Mouse (Mus musculus): ENCODE results near the gene Uggt2. TPM values are rescaled to one million over a fixed set of nuclear protein-coding genes. Genes with fewer than 3 reads are reported as not detected.

Gene Uggt2
- total RNA-seq (2014; rRNA removed; ENCODE audit: low replicate concordance) (2.7 and 5.2 TPM in 2 replicates), polyA plus RNA-seq (2015; fragmentation: Nextera tagmentation; extraction: Ambion mirVana) (4.5 and 8.1 TPM in 2 replicates)

DNA sequence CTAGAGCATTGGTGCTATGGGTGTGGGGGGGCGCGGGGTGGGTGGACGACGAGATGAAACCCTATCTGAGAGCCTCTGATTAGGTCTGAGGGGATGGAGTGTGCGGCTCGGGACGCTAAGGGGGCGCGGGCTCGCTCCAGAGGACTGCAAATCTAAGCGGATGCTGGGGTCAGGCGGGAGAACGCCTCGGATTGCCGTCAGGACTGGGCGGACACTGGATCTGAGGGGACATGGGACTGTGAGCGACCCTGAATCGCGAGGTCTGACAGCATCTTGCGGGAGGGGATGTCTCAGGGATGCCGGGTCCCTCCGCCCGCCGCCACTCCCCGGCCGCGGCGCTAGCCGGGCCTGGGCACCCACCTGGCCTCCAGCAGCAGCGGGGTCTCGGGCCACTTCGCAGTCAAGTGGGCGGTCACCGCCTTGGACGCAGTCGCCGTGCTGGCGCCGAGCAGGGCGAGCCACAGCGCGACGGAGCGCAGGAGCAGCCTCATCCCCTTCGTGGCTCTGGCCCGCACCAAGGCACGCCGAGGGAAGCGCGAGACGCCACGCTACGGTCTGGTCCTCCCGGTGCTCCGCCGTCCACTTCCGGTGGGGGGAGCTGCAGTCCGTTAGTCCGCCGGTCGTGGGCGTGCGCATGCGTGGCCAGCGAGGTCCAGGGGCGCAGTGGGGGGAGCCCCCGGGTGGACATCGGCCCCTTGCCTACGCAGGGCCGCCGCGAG, at the start of gene Uggt2:
Gene Uggt2, minus strand, starts transcription at position 580 of the 719 bp plus-strand sequence.
- peak; percentile 90 for ATAC-seq (ENCODE audit: insufficient read depth, low read depth)
- peak; percentile 55 for TF ChIP-seq CTCF (IDR thresholded peaks at IDR 0.05; ENCODE audit: low read depth)
- no peak for TF ChIP-seq EP300 (IDR thresholded peaks at IDR 0.05; ENCODE audit: low read depth)
- H3K9me3 ChIP-seq (replicated peaks; ENCODE audit: control insufficient read depth, low read length): no peaks in the 10 kb centered on the region
- H3K4me1 ChIP-seq (ENCODE audit: control insufficient read depth, insufficient read depth): 0 out of 2 replicates have a peak, but pooled peaks cover 4% of the 10 kb centered on the region
- peak; percentile 66 for DNase-seq (ENCODE audit: low spot score)
- no peak within 1 kb of the TSS for H3K27ac ChIP-seq (ENCODE audit: low read depth)
- H3K36me3 ChIP-seq (replicated peaks; ENCODE audit: control insufficient read depth, insufficient read depth, low read length): no peaks in the 10 kb centered on the region
- H3K9ac ChIP-seq (replicated peaks; ENCODE audit: low read depth, low read length): peak within 1 kb of the TSS; percentile 62
- WGBS: 1% methylated on average over 69 of the region's 72 CpGs
- H3K27me3 ChIP-seq (ENCODE audit: control insufficient read depth, insufficient read depth, low read length): no peaks in the 10 kb centered on the region
- peak within 1 kb of the TSS; percentile 98 for H3K4me2 ChIP-seq (ENCODE audit: low read depth, low read length)
- H3K4me3 ChIP-seq (ENCODE audit: low read depth, low read length): peak within 1 kb of the TSS; percentile 69

DNA sequence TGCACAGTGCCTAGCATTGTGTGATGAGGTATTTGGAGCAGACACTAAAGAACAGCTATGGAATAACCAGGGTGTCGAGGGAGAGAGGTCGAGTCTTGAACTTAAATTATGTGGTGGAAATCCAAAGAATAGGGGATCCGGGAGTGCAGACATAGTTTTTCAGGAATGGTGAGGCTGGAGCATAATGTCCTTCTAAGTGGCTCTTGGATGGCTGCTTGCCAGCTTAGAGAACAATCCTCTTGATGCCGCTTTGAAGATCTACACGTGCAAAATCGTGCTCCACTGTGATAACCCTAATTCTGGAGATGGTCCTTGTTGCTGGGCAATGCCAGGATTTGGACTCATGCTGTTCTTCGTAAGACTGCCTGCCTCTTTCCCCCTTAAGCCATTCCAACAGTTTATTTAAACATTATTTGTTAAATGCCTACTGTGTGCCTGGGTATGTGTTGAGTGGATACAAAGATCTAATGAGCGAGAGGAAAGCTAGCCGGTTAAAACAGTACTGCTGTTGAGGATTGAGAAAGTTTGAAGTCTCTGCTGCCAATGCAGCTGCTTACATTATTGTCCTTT, 40.2 kb upstream of the Uggt2 start:
- ATAC-seq (ENCODE audit: insufficient read depth, low read depth) (no peak), DNase-seq (ENCODE audit: low spot score) (no peak)
- H3K27me3 ChIP-seq (ENCODE audit: control insufficient read depth, insufficient read depth, low read length): peaks cover 63% of the 10 kb centered on the region
- peak overlapping the region; percentile 98 for H3K4me2 ChIP-seq (ENCODE audit: low read depth, low read length)
- peaks cover 10% of the 10 kb centered on the region for H3K4me1 ChIP-seq (ENCODE audit: control insufficient read depth, insufficient read depth)
- TF ChIP-seq CTCF (IDR thresholded peaks at IDR 0.05; ENCODE audit: low read depth) (no peak), EP300 (IDR thresholded peaks at IDR 0.05; ENCODE audit: low read depth) (no peak)
- peak overlapping the region; percentile 65; the same call in 1 of the 2 replicates for H3K4me3 ChIP-seq (ENCODE audit: low read depth, low read length)
- no peaks in the 10 kb centered on the region for H3K36me3 ChIP-seq (replicated peaks; ENCODE audit: control insufficient read depth, insufficient read depth, low read length)
- no peak overlapping the region for H3K27ac ChIP-seq (ENCODE audit: low read depth)
- H3K9me3 ChIP-seq (replicated peaks; ENCODE audit: control insufficient read depth, low read length): no peaks in the 10 kb centered on the region
- H3K9ac ChIP-seq (replicated peaks; ENCODE audit: low read depth, low read length): no peak overlapping the region
- WGBS: 36% methylated on average over 9 of the region's 9 CpGs

DNA sequence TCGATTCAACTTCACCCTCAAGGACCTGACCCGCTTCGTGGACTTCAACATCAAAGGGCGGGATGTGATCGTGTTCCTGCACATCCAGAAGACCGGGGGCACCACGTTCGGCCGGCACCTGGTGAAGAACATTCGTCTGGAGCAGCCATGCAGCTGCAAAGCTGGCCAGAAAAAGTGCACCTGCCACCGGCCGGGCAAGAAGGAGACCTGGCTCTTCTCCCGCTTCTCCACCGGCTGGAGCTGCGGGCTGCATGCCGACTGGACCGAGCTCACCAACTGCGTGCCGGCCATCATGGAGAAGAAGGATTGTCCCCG, 39.5 kb upstream of the Uggt2 start:
- H3K27me3 ChIP-seq (ENCODE audit: control insufficient read depth, insufficient read depth, low read length): peaks cover 63% of the 10 kb centered on the region
- H3K27ac ChIP-seq (ENCODE audit: low read depth): no peak overlapping the region
- ATAC-seq (ENCODE audit: insufficient read depth, low read depth) (no peak), DNase-seq (ENCODE audit: low spot score) (no peak)
- H3K4me1 ChIP-seq (ENCODE audit: control insufficient read depth, insufficient read depth): peaks cover 10% of the 10 kb centered on the region
- WGBS: 2% methylated on average over 20 of the region's 20 CpGs
- H3K9ac ChIP-seq (replicated peaks; ENCODE audit: low read depth, low read length): no peak overlapping the region
- peak overlapping the region; percentile 98 for H3K4me2 ChIP-seq (ENCODE audit: low read depth, low read length)
- H3K36me3 ChIP-seq (replicated peaks; ENCODE audit: control insufficient read depth, insufficient read depth, low read length): no peaks in the 10 kb centered on the region
- TF ChIP-seq CTCF (IDR thresholded peaks at IDR 0.05; ENCODE audit: low read depth) (no peak), EP300 (IDR thresholded peaks at IDR 0.05; ENCODE audit: low read depth) (no peak)
- H3K9me3 ChIP-seq (replicated peaks; ENCODE audit: control insufficient read depth, low read length): no peaks in the 10 kb centered on the region
- H3K4me3 ChIP-seq (ENCODE audit: low read depth, low read length): peak overlapping the region; percentile 65

DNA sequence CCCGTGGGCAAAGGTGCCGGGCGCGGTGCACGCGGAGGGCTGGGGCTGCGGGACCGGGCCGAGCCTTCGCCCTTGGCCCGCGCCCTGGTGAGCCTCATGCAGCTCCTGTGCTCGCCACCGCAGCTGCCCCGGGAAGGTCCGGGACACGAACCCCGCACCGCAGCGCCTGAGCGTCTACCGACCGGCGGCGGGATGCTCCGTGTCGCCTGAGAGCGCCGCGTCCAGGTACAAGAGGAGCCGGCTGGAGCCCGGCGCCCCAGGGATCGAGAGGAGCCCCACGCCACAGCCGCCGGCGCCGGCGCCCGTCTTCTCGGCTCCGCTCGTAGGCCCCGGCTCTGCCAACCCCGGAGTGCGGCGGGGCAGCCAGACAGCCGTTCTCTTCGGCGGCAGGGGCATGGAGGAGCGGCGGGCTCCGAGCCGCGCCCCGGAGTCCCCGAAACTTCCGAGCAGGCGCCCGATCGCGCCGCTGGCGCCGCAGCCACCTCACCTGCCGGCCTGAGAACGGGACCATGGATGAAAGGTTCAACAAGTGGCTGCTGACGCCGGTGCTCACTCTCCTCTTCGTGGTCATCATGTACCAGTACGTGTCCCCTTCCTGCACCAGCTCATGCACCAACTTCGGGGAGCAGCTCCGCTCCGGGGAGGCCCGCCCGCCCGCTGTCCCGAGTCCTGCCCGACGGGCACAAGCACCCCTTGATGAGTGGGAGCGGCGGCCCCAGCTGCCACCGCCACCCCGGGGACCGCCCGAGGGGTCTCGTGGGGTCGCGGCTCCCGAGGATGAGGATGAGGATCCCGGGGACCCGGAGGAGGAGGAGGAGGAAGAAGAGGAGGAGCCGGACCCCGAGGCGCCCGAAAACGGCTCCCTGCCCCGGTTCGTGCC, 38.9 kb upstream of the Uggt2 start, which contains the start of gene Hs6st3:
Gene Hs6st3, plus strand, starts transcription at position 436 of the 880 bp plus-strand sequence.
- peak; percentile 47; the same call in 1 of the 2 replicates for ATAC-seq (ENCODE audit: insufficient read depth, low read depth)
- no peak for DNase-seq (ENCODE audit: low spot score)
- Histone ChIP-seq H3K27ac (ENCODE audit: low read depth) (no peak within 1 kb of the TSS), H3K27me3 (ENCODE audit: control insufficient read depth, insufficient read depth, low read length) (peaks cover 63% of the 10 kb centered on the region), H3K36me3 (replicated peaks; ENCODE audit: control insufficient read depth, insufficient read depth, low read length) (no peaks in the 10 kb centered on the region), H3K4me2 (ENCODE audit: low read depth, low read length) (peak within 1 kb of the TSS; percentile 98), H3K9ac (replicated peaks; ENCODE audit: low read depth, low read length) (peak within 1 kb of the TSS; percentile 41; the same call in 1 of the 2 replicates), H3K4me1 (ENCODE audit: control insufficient read depth, insufficient read depth) (peaks cover 10% of the 10 kb centered on the region), H3K4me3 (ENCODE audit: low read depth, low read length) (peak within 1 kb of the TSS; percentile 65), H3K9me3 (replicated peaks; ENCODE audit: control insufficient read depth, low read length) (no peaks in the 10 kb centered on the region)
- WGBS: 1% methylated on average over 77 of the region's 100 CpGs
- no peak for TF ChIP-seq EP300 (IDR thresholded peaks at IDR 0.05; ENCODE audit: low read depth)
- TF ChIP-seq CTCF (IDR thresholded peaks at IDR 0.05; ENCODE audit: low read depth): no peak

DNA sequence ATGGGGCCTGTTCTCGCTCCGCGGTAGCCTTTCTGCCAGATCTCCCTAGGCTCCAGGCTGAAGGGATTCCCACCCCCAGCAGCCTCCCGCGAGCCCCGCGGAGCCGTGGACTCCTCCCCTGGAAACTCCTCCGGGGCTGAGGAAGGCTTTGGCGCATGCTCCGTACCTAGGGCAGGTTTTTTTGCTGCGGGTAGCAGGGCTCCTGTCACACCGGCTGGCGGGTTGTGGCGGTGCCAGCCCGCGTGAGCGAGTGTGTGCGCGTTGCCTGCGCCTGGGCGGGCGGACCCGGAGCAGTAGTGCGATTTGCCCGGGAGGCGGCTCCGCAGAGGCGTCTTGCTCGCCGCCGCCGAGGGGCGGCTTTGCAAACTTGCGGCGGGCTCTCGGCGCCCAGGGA, 38.3 kb upstream of the Uggt2 start:
- Histone ChIP-seq H3K27ac (ENCODE audit: low read depth) (no peak overlapping the region), H3K27me3 (ENCODE audit: control insufficient read depth, insufficient read depth, low read length) (peaks cover 63% of the 10 kb centered on the region)

More for the DNA sequence above, 38.3 kb upstream of the Uggt2 start:
- peak; percentile 72 for ATAC-seq (ENCODE audit: insufficient read depth, low read depth)
- WGBS: under 1% methylated on average over 38 of the region's 38 CpGs
- no peak for TF ChIP-seq EP300 (IDR thresholded peaks at IDR 0.05; ENCODE audit: low read depth)
- peak; percentile 17; the same call in 1 of the 2 replicates for TF ChIP-seq CTCF (IDR thresholded peaks at IDR 0.05; ENCODE audit: low read depth)
- H3K4me3 ChIP-seq (ENCODE audit: low read depth, low read length): peak overlapping the region; percentile 65
- no peaks in the 10 kb centered on the region for H3K36me3 ChIP-seq (replicated peaks; ENCODE audit: control insufficient read depth, insufficient read depth, low read length)
- H3K9me3 ChIP-seq (replicated peaks; ENCODE audit: control insufficient read depth, low read length): no peaks in the 10 kb centered on the region
- H3K9ac ChIP-seq (replicated peaks; ENCODE audit: low read depth, low read length): 0 out of 2 replicates have a peak overlapping the region, but pooled peaks have one; percentile 41
- H3K4me2 ChIP-seq (ENCODE audit: low read depth, low read length): peak overlapping the region; percentile 98
- peak; percentile 28 for DNase-seq (ENCODE audit: low spot score)
- peaks cover 10% of the 10 kb centered on the region for H3K4me1 ChIP-seq (ENCODE audit: control insufficient read depth, insufficient read depth)
